Mouse (Mus musculus): Measurements from ENCODE around the gene Ccdc125.

- TF ChIP-seq USF1 (IDR thresholded peaks at IDR 0.05; ENCODE audit: low read depth, low read length) (no peak), TCF12 (IDR thresholded peaks at IDR 0.05; ENCODE audit: low read depth, low read length) (no peak), ZC3H11A (IDR thresholded peaks at IDR 0.05; ENCODE audit: low read depth, low read length) (no peak)
Observed at GRCm38 (mm10) chr13:100706206-100706605, 36.7 kb downstream of the Ccdc125 start.

Measured in CH12.LX (cell line).